Mouse (Mus musculus): ENCODE data around the gene Ctns. TPM values are rescaled to one million over a fixed set of nuclear protein-coding genes. Genes with fewer than 3 reads are reported as not detected.
A peak's percentile ranks its signal among the peaks of the same experiment; 100 is the strongest.

Ctns gene
- polyA plus RNA-seq, 1 experiment from 2014 or later = 18.2 TPM

- Histone ChIP-seq H3K4me2 (no peak overlapping the region), H3K27me3 (no peaks in the 10 kb centered on the region), H3K36me3 (no peaks in the 10 kb centered on the region), H3K27ac (no peak overlapping the region), H3K4me1 (no peaks in the 10 kb centered on the region), H3K9me3 (replicated peaks) (no peaks in the 10 kb centered on the region), H3K9ac (no peak overlapping the region), H3K4me3 (replicated peaks) (no peak overlapping the region)
- no peak for ATAC-seq (replicated peaks; ENCODE audit: low FRiP score)
- WGBS = 90% methylated on average over 1 of the region's 1 CpGs
Measured at GRCm38 (mm10) chr11:73220651-73221050, 21.8 kb upstream of the Ctns start.

GRCm38 (mm10) chr11:73219671-73220070, 20.8 kb upstream of the Ctns start:
- Histone ChIP-seq H3K9me3 (replicated peaks) (no peaks in the 10 kb centered on the region), H3K4me3 (replicated peaks) (no peak overlapping the region), H3K4me2 (no peak overlapping the region), H3K27me3 (no peaks in the 10 kb centered on the region), H3K4me1 (no peaks in the 10 kb centered on the region), H3K36me3 (no peaks in the 10 kb centered on the region), H3K9ac (no peak overlapping the region), H3K27ac (no peak overlapping the region)
- no peak for ATAC-seq (replicated peaks; ENCODE audit: low FRiP score)
- 70% methylated on average over 2 of the region's 2 CpGs for WGBS

- Histone ChIP-seq H3K36me3 (no peaks in the 10 kb centered on the region), H3K9ac (no peak overlapping the region), H3K4me2 (no peak overlapping the region), H3K4me3 (replicated peaks) (no peak overlapping the region), H3K9me3 (replicated peaks) (no peaks in the 10 kb centered on the region), H3K4me1 (no peaks in the 10 kb centered on the region), H3K27ac (no peak overlapping the region), H3K27me3 (no peaks in the 10 kb centered on the region)
- WGBS = 74% methylated on average over 3 of the region's 3 CpGs
- ATAC-seq (replicated peaks; ENCODE audit: low FRiP score) = no peak
Measured at GRCm38 (mm10) chr11:73213956-73214355, 15.1 kb upstream of the Ctns start.

- Histone ChIP-seq H3K4me1 (0 out of 2 replicates have a peak, but pooled peaks cover 7% of the 10 kb centered on the region), H3K9me3 (replicated peaks) (no peaks in the 10 kb centered on the region), H3K36me3 (no peaks in the 10 kb centered on the region), H3K4me3 (replicated peaks) (no peak overlapping the region), H3K27ac (no peak overlapping the region), H3K9ac (no peak overlapping the region), H3K27me3 (no peaks in the 10 kb centered on the region), H3K4me2 (no peak overlapping the region)
- ATAC-seq (replicated peaks; ENCODE audit: low FRiP score) = no peak
- WGBS = 69% methylated on average over 2 of the region's 2 CpGs
Measured at GRCm38 (mm10) chr11:73207621-73208020, 8.8 kb upstream of the Ctns start.

GRCm38 (mm10) chr11:73205194-73205593, 6.4 kb upstream of the Ctns start:
- Histone ChIP-seq H3K27ac (no peak overlapping the region), H3K36me3 (no peaks in the 10 kb centered on the region), H3K9ac (no peak overlapping the region), H3K27me3 (no peaks in the 10 kb centered on the region), H3K4me2 (no peak overlapping the region), H3K4me1 (0 out of 2 replicates have a peak, but pooled peaks cover 9% of the 10 kb centered on the region), H3K9me3 (replicated peaks) (no peaks in the 10 kb centered on the region), H3K4me3 (replicated peaks) (no peak overlapping the region)
- 22% methylated on average over 7 of the region's 7 CpGs for WGBS
- no peak for ATAC-seq (replicated peaks; ENCODE audit: low FRiP score)

GRCm38 (mm10) chr11:73203895-73204294, 5.1 kb upstream of the Ctns start:
- Histone ChIP-seq H3K4me3 (replicated peaks) (no peak overlapping the region), H3K27ac (no peak overlapping the region), H3K9ac (no peak overlapping the region), H3K27me3 (no peaks in the 10 kb centered on the region), H3K36me3 (no peaks in the 10 kb centered on the region), H3K4me1 (peaks cover 15% of the 10 kb centered on the region), H3K9me3 (replicated peaks) (no peaks in the 10 kb centered on the region), H3K4me2 (no peak overlapping the region)
- no peak for ATAC-seq (replicated peaks; ENCODE audit: low FRiP score)
- 85% methylated on average over 8 of the region's 8 CpGs for WGBS

- Histone ChIP-seq H3K4me1 (peaks cover 22% of the 10 kb centered on the region), H3K36me3 (no peaks in the 10 kb centered on the region), H3K9me3 (replicated peaks) (no peaks in the 10 kb centered on the region), H3K9ac (no peak overlapping the region), H3K4me3 (replicated peaks) (no peak overlapping the region), H3K27me3 (no peaks in the 10 kb centered on the region), H3K4me2 (no peak overlapping the region), H3K27ac (no peak overlapping the region)
- WGBS = 37% methylated on average over 4 of the region's 4 CpGs
- ATAC-seq (replicated peaks; ENCODE audit: low FRiP score) = no peak
Measured at GRCm38 (mm10) chr11:73201597-73201996, 2.8 kb upstream of the Ctns start.

- peaks cover 19% of the 10 kb centered on the region for H3K4me1 ChIP-seq
- no peaks in the 10 kb centered on the region for H3K9me3 ChIP-seq (replicated peaks)
- 76% methylated on average over 2 of the region's 2 CpGs for WGBS
- H3K4me2 ChIP-seq = no peak overlapping the region
- 0 out of 2 replicates have a peak, but pooled peaks cover under 1% of the 10 kb centered on the region for H3K36me3 ChIP-seq
- no peak overlapping the region for H3K9ac ChIP-seq
- ATAC-seq (replicated peaks; ENCODE audit: low FRiP score) = no peak
- no peak overlapping the region for H3K4me3 ChIP-seq (replicated peaks)
- H3K27ac ChIP-seq = no peak overlapping the region
- H3K27me3 ChIP-seq = no peaks in the 10 kb centered on the region
Measured at GRCm38 (mm10) chr11:73201021-73201420, 2.2 kb upstream of the Ctns start.

GRCm38 (mm10) chr11:73199879-73200278, 1.0 kb upstream of the Ctns start:
- peak overlapping the region; percentile 83 for H3K9ac ChIP-seq
- WGBS = 2% methylated on average over 12 of the region's 12 CpGs
- H3K27ac ChIP-seq = no peak overlapping the region
- H3K4me1 ChIP-seq = peaks cover 19% of the 10 kb centered on the region
- no peaks in the 10 kb centered on the region for H3K9me3 ChIP-seq (replicated peaks)
- H3K27me3 ChIP-seq = no peaks in the 10 kb centered on the region
- peak overlapping the region; percentile 98 for H3K4me2 ChIP-seq
- H3K36me3 ChIP-seq = peaks cover 10% of the 10 kb centered on the region; the same call in 1 of the 2 replicates
- ATAC-seq (replicated peaks; ENCODE audit: low FRiP score) = no peak
- H3K4me3 ChIP-seq (replicated peaks) = peak overlapping the region; percentile 80

GRCm38 (mm10) chr11:73199230-73199712, 429 bp upstream of the Ctns start, which contains the start of gene Shpk:
Shpk (plus strand) TSS chr11:73199460.
- peaks cover 10% of the 10 kb centered on the region; the same call in 1 of the 2 replicates for H3K36me3 ChIP-seq
- H3K27me3 ChIP-seq = no peaks in the 10 kb centered on the region
- H3K4me1 ChIP-seq = peaks cover 19% of the 10 kb centered on the region
- H3K9ac ChIP-seq = peak within 1 kb of the TSS; percentile 83
- peak within 1 kb of the TSS; percentile 98 for H3K4me2 ChIP-seq
- peak; percentile 97 for ATAC-seq (replicated peaks; ENCODE audit: low FRiP score)
- peak within 1 kb of the TSS; percentile 80 for H3K4me3 ChIP-seq (replicated peaks)
- peak within 1 kb of the TSS; percentile 63; the same call in 1 of the 2 replicates for H3K27ac ChIP-seq
- 0% methylated on average over 32 of the region's 32 CpGs for WGBS
- H3K9me3 ChIP-seq (replicated peaks) = no peaks in the 10 kb centered on the region

GRCm38 (mm10) chr11:73198190-73198589, 652 bp downstream of the Ctns start:
- peaks cover 19% of the 10 kb centered on the region for H3K4me1 ChIP-seq
- peaks cover 10% of the 10 kb centered on the region; the same call in 1 of the 2 replicates for H3K36me3 ChIP-seq
- H3K9ac ChIP-seq = peak overlapping the region; percentile 83
- 7% methylated on average over 1 of the region's 1 CpGs for WGBS
- H3K27me3 ChIP-seq = no peaks in the 10 kb centered on the region
- H3K9me3 ChIP-seq (replicated peaks) = no peaks in the 10 kb centered on the region
- no peak for ATAC-seq (replicated peaks; ENCODE audit: low FRiP score)
- no peak overlapping the region for H3K27ac ChIP-seq
- peak overlapping the region; percentile 98 for H3K4me2 ChIP-seq
- H3K4me3 ChIP-seq (replicated peaks) = peak overlapping the region; percentile 80

GRCm38 (mm10) chr11:73194444-73194843, 4.4 kb downstream of the Ctns start:
- Histone ChIP-seq H3K4me1 (peaks cover 11% of the 10 kb centered on the region), H3K9ac (no peak overlapping the region), H3K4me3 (replicated peaks) (no peak overlapping the region), H3K9me3 (replicated peaks) (no peaks in the 10 kb centered on the region), H3K4me2 (no peak overlapping the region), H3K27me3 (no peaks in the 10 kb centered on the region), H3K36me3 (peaks cover 36% of the 10 kb centered on the region), H3K27ac (no peak overlapping the region)
- 83% methylated on average over 2 of the region's 2 CpGs for WGBS
- no peak for ATAC-seq (replicated peaks; ENCODE audit: low FRiP score)

- no peak overlapping the region for H3K9ac ChIP-seq
- no peak overlapping the region for H3K27ac ChIP-seq
- H3K4me2 ChIP-seq = no peak overlapping the region
- peaks cover 4% of the 10 kb centered on the region for H3K4me1 ChIP-seq
- 73% methylated on average over 6 of the region's 6 CpGs for WGBS
- H3K27me3 ChIP-seq = no peaks in the 10 kb centered on the region
- ATAC-seq (replicated peaks; ENCODE audit: low FRiP score) = no peak
- H3K4me3 ChIP-seq (replicated peaks) = no peak overlapping the region
- no peaks in the 10 kb centered on the region for H3K9me3 ChIP-seq (replicated peaks)
- H3K36me3 ChIP-seq = peaks cover 49% of the 10 kb centered on the region
Measured at GRCm38 (mm10) chr11:73193047-73193446, 5.8 kb downstream of the Ctns start.
